Mouse (Mus musculus): ENCODE data around the gene Gale.

GRCm38 (mm10) chr4:135985193-135985592 is 21.7 kb downstream of the Gale start:
- no peak for TF ChIP-seq POLR2A (IDR thresholded peaks at IDR 0.05; ENCODE audit: low read depth, low read length)
- no peak for TF ChIP-seq MAX (IDR thresholded peaks at IDR 0.05; ENCODE audit: low read length)
- TF ChIP-seq CTCF (conservative IDR thresholded peaks at IDR 0.05 in 1 of 2, IDR thresholded peaks at IDR 0.05 in 1 of 2; ENCODE audit: low read depth in 2 of 2, low read length in 2 of 2) = no peak
- TF ChIP-seq TBP (conservative IDR thresholded peaks at IDR 0.05; ENCODE audit: low read depth, low read length) = no peak
- TF ChIP-seq NRF1 (IDR thresholded peaks at IDR 0.05; ENCODE audit: low read depth, low read length) = no peak
- TF ChIP-seq ELF1 (IDR thresholded peaks at IDR 0.05; ENCODE audit: low read depth, low read length) = no peak
- TF ChIP-seq SMC3 (IDR thresholded peaks at IDR 0.05; ENCODE audit: low read depth, low read length) = no peak

Data from CH12.LX (cell line).